Comparison of ENCODE assay signal across 18 mouse cellular contexts in the genomic region with DNA sequence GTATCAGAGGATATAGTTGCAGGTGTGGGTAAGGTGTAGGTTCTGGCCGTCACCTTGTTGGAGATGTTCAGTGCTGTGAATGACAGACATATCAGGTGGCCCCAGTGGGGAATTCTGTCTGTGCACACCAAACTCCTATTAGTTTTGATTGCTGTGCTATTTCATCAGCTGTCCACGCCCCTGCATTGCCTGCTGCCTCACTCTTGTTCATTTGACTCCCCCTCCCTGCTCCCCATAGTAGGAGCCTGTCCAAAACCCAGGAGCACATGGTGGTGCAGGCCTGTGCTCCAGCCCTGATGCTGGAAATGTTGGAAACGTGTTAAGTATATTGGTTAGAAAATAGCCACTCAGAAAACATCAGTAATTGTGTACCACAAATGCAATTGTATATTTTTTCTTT. TPM values are rescaled to one million over a fixed set of nuclear protein-coding genes. Genes with fewer than 3 reads are reported as not detected.
DNase-seq lines count a peak whose midpoint lies in the region; ATAC-seq and TF ChIP-seq lines count a peak whose summit lies in the region.
"Had no signal": no experiment of that assay in that cellular context is flagged by ENCODE, and none has a peak within 500 bp of the region (broad histone marks: within the 10 kb centered on the region; RNA-seq: fewer than 3 reads in every experiment).

No protein-coding gene starts in this region.

- ATAC-seq in intestine, embryonic 16.5 days = peak; percentile 43; the same call in 1 of the 2 replicates
- ATAC-seq in intestine, embryonic 15.5 days = no peak
- ATAC-seq in G1E (ENCODE audit: extremely low read depth, insufficient number of reproducible peaks, low FRiP score, poor library complexity, severe bottlenecking) = no peak
- ATAC-seq in erythroid progenitor cell, adult 5-6 weeks (replicated peaks; ENCODE audit: low FRiP score, poor library complexity, severe bottlenecking) = 0 out of 2 replicates have a peak, but pooled peaks have one; percentile 37
- ATAC-seq: forebrain, embryonic 13.5 days; inflammation-experienced regulatory T-cells, adult 6 months had no signal

- H3K4me1 ChIP-seq in cerebellum, adult 2 months (ENCODE audit: control insufficient read depth, insufficient read depth, low read length) = peaks cover 15% of the 10 kb centered on the region
- H3K4me1 ChIP-seq in intestine, embryonic 16.5 days (ENCODE audit: control insufficient read depth, insufficient read depth, low read length) = peaks cover 10% of the 10 kb centered on the region; the same call in 1 of the 2 replicates
- peaks cover 20% of the 10 kb centered on the region for H3K4me1 ChIP-seq in intestine, embryonic 15.5 days (replicated peaks)
- peaks cover 50% of the 10 kb centered on the region for H3K4me1 ChIP-seq in G1E (ENCODE audit: insufficient read depth, low read depth, low read length)
- peaks cover 12% of the 10 kb centered on the region for H3K4me1 ChIP-seq in forebrain, embryonic 10.5 days
- H3K4me1 ChIP-seq: hindbrain, embryonic 10.5 days had no signal

- H3K27me3 ChIP-seq in cerebellum, adult 2 months (ENCODE audit: control insufficient read depth, insufficient read depth, low read length) = no peaks in the 10 kb centered on the region
- no peaks in the 10 kb centered on the region for H3K27me3 ChIP-seq in intestine, embryonic 16.5 days (replicated peaks; ENCODE audit: control insufficient read depth, insufficient read depth, low read length)
- H3K27me3 ChIP-seq in intestine, embryonic 15.5 days (replicated peaks) = no peaks in the 10 kb centered on the region
- H3K27me3 ChIP-seq in G1E (ENCODE audit: insufficient read depth, low read length) = no peaks in the 10 kb centered on the region
- H3K27me3 ChIP-seq in forebrain, embryonic 10.5 days (ENCODE audit: poor library complexity, severe bottlenecking) = no peaks in the 10 kb centered on the region
- H3K27me3 ChIP-seq: forebrain, embryonic 13.5 days; limb, embryonic 15.5 days; neural tube, embryonic 15.5 days had no signal

- H3K9ac ChIP-seq in intestine, embryonic 16.5 days (ENCODE audit: low read depth, low read length) = no peak overlapping the region
- no peak overlapping the region for H3K9ac ChIP-seq in intestine, embryonic 15.5 days
- H3K9ac ChIP-seq: forebrain, embryonic 13.5 days; limb, embryonic 15.5 days; neural tube, embryonic 15.5 days had no signal

- no peaks in the 10 kb centered on the region for H3K36me3 ChIP-seq in intestine, embryonic 16.5 days (ENCODE audit: control insufficient read depth, insufficient read depth, low read length)
- no peaks in the 10 kb centered on the region for H3K36me3 ChIP-seq in intestine, embryonic 15.5 days
- H3K36me3 ChIP-seq in G1E (replicated peaks) = peaks cover 85% of the 10 kb centered on the region
- peaks cover 4% of the 10 kb centered on the region; the same call in 1 of the 2 replicates for H3K36me3 ChIP-seq in forebrain, embryonic 10.5 days (replicated peaks)
- H3K36me3 ChIP-seq: limb, embryonic 15.5 days; neural tube, embryonic 15.5 days had no signal

- no peak for DNase-seq in cerebellum, adult 2 months
- DNase-seq in cerebellum, adult 11-12 months = no peak
- DNase-seq in G1E (ENCODE audit: low spot score) = peak; percentile 48
- DNase-seq in forebrain, embryonic 10.5 days (ENCODE audit: extremely low spot score, low spot score) = no peak
- DNase-seq in right cerebral cortex, postnatal 25 days = no peak
- DNase-seq: adrenal gland, postnatal 14 days; cerebellum, postnatal 36 days; thymus, postnatal 14 days had no signal

- TF ChIP-seq POLR2A in cerebellum, adult 2 months (IDR thresholded peaks at IDR 0.05; ENCODE audit: borderline replicate concordance, insufficient read depth, low read length) = no peak

- no peak overlapping the region for H3K4me3 ChIP-seq in cerebellum, adult 2 months (replicated peaks; ENCODE audit: insufficient read depth, low read depth, low read length)
- H3K4me3 ChIP-seq in intestine, embryonic 16.5 days (ENCODE audit: low read length) = no peak overlapping the region
- H3K4me3 ChIP-seq in intestine, embryonic 15.5 days (replicated peaks) = no peak overlapping the region
- no peak overlapping the region for H3K4me3 ChIP-seq in G1E (ENCODE audit: low read depth, low read length)
- no peak overlapping the region for H3K4me3 ChIP-seq in forebrain, embryonic 10.5 days
- H3K4me3 ChIP-seq: forebrain, embryonic 13.5 days; heart, embryonic 10.5 days; hindbrain, embryonic 10.5 days; limb, embryonic 15.5 days; neural tube, embryonic 15.5 days had no signal

- no peak for TF ChIP-seq CTCF in cerebellum, adult 2 months (IDR thresholded peaks at IDR 0.05; ENCODE audit: borderline replicate concordance, insufficient read depth, low read depth, low read length)
- no peak for TF ChIP-seq CTCF in G1E (IDR thresholded peaks at IDR 0.05; ENCODE audit: low read depth, low read length)

- H3K27ac ChIP-seq in cerebellum, adult 2 months (ENCODE audit: insufficient read depth, low read length) = peak overlapping the region; percentile 64; the same call in 1 of the 2 replicates
- H3K27ac ChIP-seq in intestine, embryonic 16.5 days (ENCODE audit: low read length) = no peak overlapping the region
- H3K27ac ChIP-seq in intestine, embryonic 15.5 days = no peak overlapping the region
- no peak overlapping the region for H3K27ac ChIP-seq in forebrain, embryonic 10.5 days
- H3K27ac ChIP-seq: hindbrain, embryonic 10.5 days; kidney, postnatal 0 days; limb, embryonic 15.5 days; neural tube, embryonic 15.5 days had no signal

- no peak overlapping the region for H3K4me2 ChIP-seq in intestine, embryonic 16.5 days (ENCODE audit: low read depth, low read length)
- H3K4me2 ChIP-seq in intestine, embryonic 15.5 days (replicated peaks) = no peak overlapping the region
- H3K4me2 ChIP-seq: forebrain, embryonic 13.5 days; limb, embryonic 15.5 days; neural tube, embryonic 15.5 days had no signal

- H3K9me3 ChIP-seq in intestine, embryonic 16.5 days (ENCODE audit: control insufficient read depth, low read length) = no peaks in the 10 kb centered on the region
- no peaks in the 10 kb centered on the region for H3K9me3 ChIP-seq in intestine, embryonic 15.5 days
- H3K9me3 ChIP-seq in G1E (replicated peaks) = no peaks in the 10 kb centered on the region
- no peaks in the 10 kb centered on the region for H3K9me3 ChIP-seq in forebrain, embryonic 10.5 days
- H3K9me3 ChIP-seq: forebrain, embryonic 13.5 days; heart, embryonic 10.5 days; hindbrain, embryonic 10.5 days; limb, embryonic 15.5 days; neural tube, embryonic 15.5 days had no signal

- WGBS in cerebellum, adult 2 months = 40% methylated on average over 3 of the region's 3 CpGs
- 77% methylated on average over 3 of the region's 3 CpGs for WGBS in intestine, embryonic 16.5 days
- WGBS in intestine, embryonic 15.5 days = 74% methylated on average over 3 of the region's 3 CpGs
- WGBS in forebrain, embryonic 10.5 days = 77% methylated on average over 3 of the region's 3 CpGs

RNA-seq across cellular contexts. Expression of a gene that starts 14.7 kb away (rescaled TPM):
- polyA plus RNA-seq in cerebellum, adult 2 months (2012; rRNA removed) = 66.9 and 68.6 TPM in 2 replicates
- 77.7 and 82.5 TPM in 2 replicates for polyA plus RNA-seq in intestine, embryonic 16.5 days (2015; fragmentation: Nextera tagmentation; extraction: Ambion mirVana)
- 70.6 and 75.7 TPM in 2 replicates for polyA plus RNA-seq in intestine, embryonic 15.5 days (2015; fragmentation: Nextera tagmentation; extraction: Ambion mirVana)
- total RNA-seq in G1E (2014; fragmentation: Nextera tagmentation) = 193 and 214 TPM in 2 replicates
- total RNA-seq in G1E (2017) = 72.7 and 74.3 TPM in 2 replicates
- polyA plus RNA-seq in G1E (2012) = 427 and 533 TPM in 2 replicates
- total RNA-seq in erythroid progenitor cell, adult 5-6 weeks (2015; ENCODE audit: low replicate concordance) = 129 and 138 TPM in 2 replicates
- total RNA-seq in erythroid progenitor cell, adult 5-6 weeks (2017; ENCODE audit: low replicate concordance) = 181 and 184 TPM in 2 replicates
- polyA plus RNA-seq in forebrain, embryonic 10.5 days (2016; fragmentation: Nextera tagmentation; extraction: Ambion mirVana) = 65.9 and 66.3 TPM in 2 replicates

RNA-seq across cellular contexts. Expression of a gene that starts 27.8 kb away (rescaled TPM):
- 37.5 and 39.5 TPM in 2 replicates for polyA plus RNA-seq in cerebellum, adult 2 months (2012; rRNA removed)
- 51.1 and 60.3 TPM in 2 replicates for polyA plus RNA-seq in intestine, embryonic 16.5 days (2015; fragmentation: Nextera tagmentation; extraction: Ambion mirVana)
- 57.0 and 60.5 TPM in 2 replicates for polyA plus RNA-seq in intestine, embryonic 15.5 days (2015; fragmentation: Nextera tagmentation; extraction: Ambion mirVana)
- total RNA-seq in G1E (2014; fragmentation: Nextera tagmentation) (20.7 and 26.4 TPM in 2 replicates), G1E (2017) (34.3 and 43.8 TPM in 2 replicates)
- 70.9 and 72.7 TPM in 2 replicates for polyA plus RNA-seq in G1E (2012)
- total RNA-seq in erythroid progenitor cell, adult 5-6 weeks (2015; ENCODE audit: low replicate concordance) = 4.7 TPM in 1 of 2 replicates, not detected in the other
- 0.98 and 4.0 TPM in 2 replicates for total RNA-seq in erythroid progenitor cell, adult 5-6 weeks (2017; ENCODE audit: low replicate concordance)
- 71.7 and 74.0 TPM in 2 replicates for polyA plus RNA-seq in forebrain, embryonic 10.5 days (2016; fragmentation: Nextera tagmentation; extraction: Ambion mirVana)

Comparison
In these comparisons a context has a peak if more than half of its experiments do, and no peak if none do; other contexts are left out.
1. ATAC-seq: peak in intestine, embryonic 16.5 days (single experiment) and erythroid progenitor cell, adult 5-6 weeks (single experiment); none in intestine, embryonic 15.5 days (single experiment) and G1E (single experiment).